Comparison of ENCODE assay signal across 8 mouse cellular contexts in genomic region chr10:70296531-70297366, GRCm38 (mm10). TPM values are rescaled to one million over a fixed set of nuclear protein-coding genes. Genes with fewer than 3 reads are reported as not detected.
DNase-seq lines count a peak whose midpoint lies in the region; ATAC-seq and TF ChIP-seq lines count a peak whose summit lies in the region.

No protein-coding gene starts in this region.

- no peak overlapping the region for H3K9ac ChIP-seq in embryonic facial prominence, embryonic 15.5 days
- H3K9ac ChIP-seq in kidney, embryonic 14.5 days (ENCODE audit: low read depth, low read length) = no peak overlapping the region
- no peak overlapping the region for H3K9ac ChIP-seq in limb, embryonic 14.5 days (ENCODE audit: low read depth, low read length, severe bottlenecking)
- no peak overlapping the region for H3K9ac ChIP-seq in midbrain, postnatal 0 days (replicated peaks; ENCODE audit: low read length, poor library complexity, severe bottlenecking)

- H3K27ac ChIP-seq in bone marrow, adult 2 months (ENCODE audit: control insufficient read depth, insufficient read depth, low read depth, low read length, poor library complexity) = no peak overlapping the region
- no peak overlapping the region for H3K27ac ChIP-seq in embryonic facial prominence, embryonic 15.5 days (replicated peaks)
- no peak overlapping the region for H3K27ac ChIP-seq in heart, embryonic 10.5 days
- H3K27ac ChIP-seq in kidney, embryonic 14.5 days (ENCODE audit: low read depth, low read length) = 0 out of 2 replicates have a peak overlapping the region, but pooled peaks have one; percentile 17
- H3K27ac ChIP-seq in limb, embryonic 14.5 days (replicated peaks; ENCODE audit: low read depth, low read length) = no peak overlapping the region
- H3K27ac ChIP-seq in midbrain, postnatal 0 days (ENCODE audit: low read depth, low read length) = no peak overlapping the region

- H3K4me2 ChIP-seq in embryonic facial prominence, embryonic 15.5 days (replicated peaks) = peak overlapping the region; percentile 36; the same call in 1 of the 2 replicates
- H3K4me2 ChIP-seq in kidney, embryonic 14.5 days (replicated peaks; ENCODE audit: low read depth, low read length) = no peak overlapping the region; the same call in 1 of the 2 replicates
- H3K4me2 ChIP-seq in limb, embryonic 14.5 days (replicated peaks; ENCODE audit: low read depth, low read length, severe bottlenecking) = 0 out of 2 replicates have a peak overlapping the region, but pooled peaks have one; percentile 9
- H3K4me2 ChIP-seq in midbrain, postnatal 0 days (ENCODE audit: low read depth, low read length, poor library complexity, severe bottlenecking) = peak overlapping the region; percentile 24; the same call in 1 of the 2 replicates

- no peaks in the 10 kb centered on the region; the same call in 1 of the 2 replicates for H3K27me3 ChIP-seq in embryonic facial prominence, embryonic 15.5 days
- no peaks in the 10 kb centered on the region for H3K27me3 ChIP-seq in heart, embryonic 10.5 days (ENCODE audit: insufficient read depth, poor library complexity, severe bottlenecking)
- no peaks in the 10 kb centered on the region for H3K27me3 ChIP-seq in kidney, embryonic 14.5 days (ENCODE audit: control insufficient read depth, insufficient read depth, low read length)
- no peaks in the 10 kb centered on the region for H3K27me3 ChIP-seq in limb, embryonic 14.5 days (ENCODE audit: control insufficient read depth, insufficient read depth, low read length)
- H3K27me3 ChIP-seq in midbrain, postnatal 0 days (ENCODE audit: insufficient read depth, low read length) = no peaks in the 10 kb centered on the region

- no peaks in the 10 kb centered on the region for H3K9me3 ChIP-seq in embryonic facial prominence, embryonic 15.5 days (replicated peaks)
- H3K9me3 ChIP-seq in heart, embryonic 10.5 days = no peaks in the 10 kb centered on the region
- H3K9me3 ChIP-seq in kidney, embryonic 14.5 days (ENCODE audit: control insufficient read depth, low read length) = no peaks in the 10 kb centered on the region
- H3K9me3 ChIP-seq in limb, embryonic 14.5 days (ENCODE audit: control insufficient read depth, low read length) = no peaks in the 10 kb centered on the region
- no peaks in the 10 kb centered on the region for H3K9me3 ChIP-seq in midbrain, postnatal 0 days (ENCODE audit: low read length)

- peak; percentile 81 for DNase-seq in A20 (ENCODE audit: low read depth, low spot score)
- DNase-seq in heart, embryonic 10.5 days (ENCODE audit: low spot score) = peak; percentile 86
- DNase-seq in limb, embryonic 14.5 days (ENCODE audit: low spot score) = peak; percentile 80
- DNase-seq in midbrain, postnatal 0 days (ENCODE audit: low spot score) = peak; percentile 93
- DNase-seq in spleen, postnatal 10 days (ENCODE audit: low spot score in 2 of 2) = peak; percentile 42 to 62

- TF ChIP-seq POLR2A in bone marrow, adult 2 months (IDR thresholded peaks at IDR 0.05; ENCODE audit: borderline replicate concordance, control insufficient read depth, low read depth, low read length) = no peak
- TF ChIP-seq POLR2A in limb, embryonic 14.5 days (IDR thresholded peaks at IDR 0.05; ENCODE audit: borderline replicate concordance, extremely low read depth, insufficient read depth, insufficient read length) = no peak

- ATAC-seq in embryonic facial prominence, embryonic 15.5 days (ENCODE audit: insufficient number of reproducible peaks, low FRiP score, low TSS enrichment, low read depth) = peak; percentile 74
- peak; percentile 78 for ATAC-seq in kidney, embryonic 14.5 days (ENCODE audit: low FRiP score, low TSS enrichment)
- ATAC-seq in limb, embryonic 14.5 days (ENCODE audit: low FRiP score, low read depth) = peak; percentile 89
- ATAC-seq in midbrain, postnatal 0 days (ENCODE audit: low FRiP score) = peak; percentile 77

- 11% methylated on average over 20 of the region's 20 CpGs for WGBS in bone marrow, adult 2 months
- WGBS in embryonic facial prominence, embryonic 15.5 days = 4% methylated on average over 20 of the region's 20 CpGs
- WGBS in heart, embryonic 10.5 days = 8% methylated on average over 19 of the region's 20 CpGs
- WGBS in kidney, embryonic 14.5 days = 7% methylated on average over 18 of the region's 20 CpGs
- WGBS in limb, embryonic 14.5 days = 7% methylated on average over 18 of the region's 20 CpGs
- 6% methylated on average over 18 of the region's 20 CpGs for WGBS in midbrain, postnatal 0 days

- TF ChIP-seq CTCF in bone marrow, adult 2 months (IDR thresholded peaks at IDR 0.05; ENCODE audit: control insufficient read depth, insufficient read depth, low read length) = peak; percentile 69
- peak; percentile 94 for TF ChIP-seq CTCF in midbrain, postnatal 0 days (IDR thresholded peaks at IDR 0.05)

- H3K4me3 ChIP-seq in bone marrow, adult 2 months (replicated peaks; ENCODE audit: control insufficient read depth, low read depth, low read length) = no peak overlapping the region
- H3K4me3 ChIP-seq in embryonic facial prominence, embryonic 15.5 days (replicated peaks) = no peak overlapping the region
- H3K4me3 ChIP-seq in heart, embryonic 10.5 days = peak overlapping the region; percentile 15; the same call in 1 of the 2 replicates
- no peak overlapping the region for H3K4me3 ChIP-seq in kidney, embryonic 14.5 days (ENCODE audit: low read length)
- no peak overlapping the region for H3K4me3 ChIP-seq in limb, embryonic 14.5 days (replicated peaks; ENCODE audit: low read length)
- no peak overlapping the region for H3K4me3 ChIP-seq in midbrain, postnatal 0 days (ENCODE audit: low read depth, low read length)

- no peaks in the 10 kb centered on the region for H3K4me1 ChIP-seq in bone marrow, adult 2 months (ENCODE audit: control insufficient read depth, insufficient read depth, low read length)
- H3K4me1 ChIP-seq in embryonic facial prominence, embryonic 15.5 days = peaks cover 16% of the 10 kb centered on the region; the same call in 1 of the 2 replicates
- peaks cover 31% of the 10 kb centered on the region for H3K4me1 ChIP-seq in heart, embryonic 10.5 days
- peaks cover 16% of the 10 kb centered on the region for H3K4me1 ChIP-seq in kidney, embryonic 14.5 days (ENCODE audit: control insufficient read depth, insufficient read depth, low read length)
- no peaks in the 10 kb centered on the region for H3K4me1 ChIP-seq in limb, embryonic 14.5 days (ENCODE audit: control insufficient read depth, insufficient read depth, low read length)
- H3K4me1 ChIP-seq in midbrain, postnatal 0 days (ENCODE audit: insufficient read depth, low read length) = peaks cover 6% of the 10 kb centered on the region; the same call in 1 of the 2 replicates

- H3K36me3 ChIP-seq in embryonic facial prominence, embryonic 15.5 days = no peaks in the 10 kb centered on the region
- H3K36me3 ChIP-seq in heart, embryonic 10.5 days = no peaks in the 10 kb centered on the region
- no peaks in the 10 kb centered on the region for H3K36me3 ChIP-seq in kidney, embryonic 14.5 days (ENCODE audit: control insufficient read depth, insufficient read depth, low read length)
- H3K36me3 ChIP-seq in limb, embryonic 14.5 days (ENCODE audit: control insufficient read depth, insufficient read depth, low read length) = no peaks in the 10 kb centered on the region
- no peaks in the 10 kb centered on the region for H3K36me3 ChIP-seq in midbrain, postnatal 0 days (ENCODE audit: insufficient read depth, low read length)

RNA-seq across cellular contexts. Expression of gene Slc16a9, which starts 51.8 kb away (rescaled TPM):
- polyA plus RNA-seq in bone marrow, adult 2 months (2011; ENCODE audit: insufficient read depth, insufficient read length, low replicate concordance, missing spikeins) = 1.0 and 1.5 TPM in 2 replicates
- polyA plus RNA-seq in embryonic facial prominence, embryonic 15.5 days (2015; fragmentation: Nextera tagmentation; extraction: Ambion mirVana) = 1.7 and 2.4 TPM in 2 replicates
- polyA plus RNA-seq in heart, embryonic 10.5 days (2016; fragmentation: Nextera tagmentation; extraction: Ambion mirVana) = 0.91 and 1.6 TPM in 2 replicates
- polyA plus RNA-seq in kidney, embryonic 14.5 days (2014; fragmentation: Nextera tagmentation; extraction: Ambion mirVana) = 3.8 and 4.0 TPM in 2 replicates
- 2.9 and 3.3 TPM in 2 replicates for polyA plus RNA-seq in limb, embryonic 14.5 days (2012; rRNA removed)
- polyA plus RNA-seq in limb, embryonic 14.5 days (2014; fragmentation: Nextera tagmentation; extraction: Ambion mirVana) = 1.6 and 2.6 TPM in 2 replicates
- 8.9 and 13.0 TPM in 2 replicates for total RNA-seq in midbrain, postnatal 0 days (2014; rRNA removed)
- 3.7 and 4.2 TPM in 2 replicates for polyA plus RNA-seq in midbrain, postnatal 0 days (2015; fragmentation: Nextera tagmentation; extraction: Ambion mirVana)
